Mouse (Mus musculus) forebrain, embryonic 10.5 days (tissue): ENCODE data around the gene Gsk3b. TPM values are rescaled to one million over a fixed set of nuclear protein-coding genes. Genes with fewer than 3 reads are reported as not detected.
"Not testable (repeated sequence)": the region's sequence is repeated elsewhere in the genome, so short reads cannot be mapped to it uniquely, and the experiment has no call there.

Experiments
- DNase-seq: peaks from one replicate; pipeline ENCODE4 v3.0.0-alpha.2; 2017; ENCODE audit warnings: low spot score; ENCODE audit errors: extremely low spot score
- H3K27ac ChIP-seq: fragments of 300-500 bp; sonication (generic); 2 replicates; pipeline ENCODE4 v1.5.1; 2016; ENCODE audit warnings: mild to moderate bottlenecking
- H3K27me3 ChIP-seq: fragments of 300-500 bp; sonication (generic); 2 replicates; pipeline ENCODE4 v1.6.1; 2016; ENCODE audit warnings: mild to moderate bottlenecking; ENCODE audit not compliant: poor library complexity, severe bottlenecking
- H3K36me3 ChIP-seq: fragments of 300-500 bp; sonication (generic); replicated peaks from 2 replicates; pipeline ENCODE4 v1.6.1; 2016; ENCODE audit warnings: mild to moderate bottlenecking, moderate library complexity
- H3K4me1 ChIP-seq: fragments of 300-500 bp; sonication (generic); 2 replicates; pipeline ENCODE4 v1.6.1; 2016
- H3K4me3 ChIP-seq: fragments of 300-500 bp; sonication (generic); 2 replicates; pipeline ENCODE4 v1.5.1; 2016; ENCODE audit warnings: mild to moderate bottlenecking, moderate library complexity
- H3K9me3 ChIP-seq: fragments of 300-500 bp; sonication (generic); 2 replicates; pipeline ENCODE4 v1.6.1; 2016; ENCODE audit warnings: mild to moderate bottlenecking, moderate library complexity
- WGBS: fragments of 180-500 bp; shearing (Covaris S2); methylation state at CpG from one replicate; pipeline ENCODE4 v1.1.7; 2016; 5-methylcytosine and 5-hydroxymethylcytosine counted together
- polyA plus RNA-seq: library from polyadenylated mRNA; unstranded; fragments of >200 nt; fragmentation: Nextera tagmentation; extraction: Ambion mirVana; gene quantifications from 2 replicates; pipeline ENCODE4 v1.2.1, GENCODE M21; 2016

Gsk3b gene
- 64.3 and 65.8 TPM in 2 replicates for polyA plus RNA-seq

- H3K36me3 ChIP-seq, result peaks cover 3% of the 10 kb centered on the region
- under 1% methylated on average over 69 of the region's 69 CpGs for WGBS
- DNase-seq, result peak; percentile 100
- peaks cover 27% of the 10 kb centered on the region for H3K4me1 ChIP-seq
- peak within 1 kb of the TSS; percentile 99 for H3K27ac ChIP-seq
- no peaks in the 10 kb centered on the region for H3K9me3 ChIP-seq
- peak within 1 kb of the TSS; percentile 98 for H3K4me3 ChIP-seq
- no peaks in the 10 kb centered on the region for H3K27me3 ChIP-seq
These were observed at the start of gene Gsk3b for GRCm38 (mm10) chr16:38088629-38089446. TSS of gene Gsk3b (plus strand) at chr16:38089001.

- H3K9me3 ChIP-seq, result no peaks in the 10 kb centered on the region
- H3K4me1 ChIP-seq, result no peaks in the 10 kb centered on the region
- no peaks in the 10 kb centered on the region for H3K36me3 ChIP-seq
- no peaks in the 10 kb centered on the region for H3K27me3 ChIP-seq
- 96% methylated on average over 1 of the region's 1 CpGs for WGBS
- H3K4me3 ChIP-seq, result no peak overlapping the region
- no peak overlapping the region for H3K27ac ChIP-seq
- no peak for DNase-seq
These were observed 46.6 kb upstream of the Gsk3b start for GRCm38 (mm10) chr16:38042160-38042559.

GRCm38 (mm10) chr16:38044551-38044950, 44.2 kb upstream of the Gsk3b start:
- Histone ChIP-seq H3K27me3 (no peaks in the 10 kb centered on the region), H3K27ac (no peak overlapping the region), H3K9me3 (no peaks in the 10 kb centered on the region), H3K4me1 (no peaks in the 10 kb centered on the region), H3K4me3 (no peak overlapping the region), H3K36me3 (no peaks in the 10 kb centered on the region)
- 92% methylated on average over 5 of the region's 5 CpGs for whole genome bisulfite sequencing
- no peak for DNase-seq

GRCm38 (mm10) chr16:38047781-38048558, 40.8 kb upstream of the Gsk3b start:
- Histone ChIP-seq H3K27me3 (no peaks in the 10 kb centered on the region), H3K9me3 (no peaks in the 10 kb centered on the region), H3K27ac (no peak overlapping the region), H3K36me3 (no peaks in the 10 kb centered on the region), H3K4me3 (no peak overlapping the region), H3K4me1 (no peaks in the 10 kb centered on the region)
- no peak for DNase-seq
- WGBS, result 79% methylated on average over 23 of the region's 23 CpGs

GRCm38 (mm10) chr16:38057898-38058297, 30.9 kb upstream of the Gsk3b start:
- no peaks in the 10 kb centered on the region for H3K4me1 ChIP-seq
- no peaks in the 10 kb centered on the region for H3K9me3 ChIP-seq
- H3K27me3 ChIP-seq, result no peaks in the 10 kb centered on the region
- no peak overlapping the region for H3K27ac ChIP-seq
- 98% methylated on average over 1 of the region's 1 CpGs for WGBS
- H3K4me3 ChIP-seq, result no peak overlapping the region
- DNase-seq, result no peak
- H3K36me3 ChIP-seq, result no peaks in the 10 kb centered on the region

- no peak overlapping the region for H3K27ac ChIP-seq
- no peak for DNase-seq
- H3K9me3 ChIP-seq, result no peaks in the 10 kb centered on the region
- H3K4me3 ChIP-seq, result no peak overlapping the region
- H3K27me3 ChIP-seq, result no peaks in the 10 kb centered on the region
- H3K4me1 ChIP-seq, result no peaks in the 10 kb centered on the region
- 78% methylated on average over 3 of the region's 3 CpGs for WGBS
- no peaks in the 10 kb centered on the region for H3K36me3 ChIP-seq
These were observed 30.0 kb upstream of the Gsk3b start for GRCm38 (mm10) chr16:38058836-38059235.

- no peaks in the 10 kb centered on the region for H3K4me1 ChIP-seq
- H3K4me3 ChIP-seq, result no peak overlapping the region
- no peaks in the 10 kb centered on the region for H3K27me3 ChIP-seq
- H3K36me3 ChIP-seq, result no peaks in the 10 kb centered on the region
- no peak for DNase-seq
- no peaks in the 10 kb centered on the region for H3K9me3 ChIP-seq
- no peak overlapping the region for H3K27ac ChIP-seq
- 88% methylated on average over 4 of the region's 4 CpGs for WGBS
These were observed 29.2 kb upstream of the Gsk3b start for GRCm38 (mm10) chr16:38059631-38060030.

- not testable (repeated sequence) for H3K36me3 ChIP-seq
- 94% methylated on average over 1 of the region's 5 CpGs for WGBS
These were observed 14.8 kb upstream of the Gsk3b start for GRCm38 (mm10) chr16:38073859-38074631.

GRCm38 (mm10) chr16:38080201-38080600, 8.6 kb upstream of the Gsk3b start:
- DNase-seq, result no peak
- 71% methylated on average over 1 of the region's 1 CpGs for WGBS
- no peak overlapping the region for H3K27ac ChIP-seq
- H3K4me3 ChIP-seq, result no peak overlapping the region
- H3K4me1 ChIP-seq, result no peaks in the 10 kb centered on the region
- no peaks in the 10 kb centered on the region for H3K9me3 ChIP-seq
- no peaks in the 10 kb centered on the region for H3K36me3 ChIP-seq
- H3K27me3 ChIP-seq, result no peaks in the 10 kb centered on the region

More at GRCm38 (mm10) chr16:38073859-38074631, 14.8 kb upstream of the Gsk3b start:
- not testable (repeated sequence) for H3K4me1 ChIP-seq, DNase-seq, H3K4me3 ChIP-seq, H3K27ac ChIP-seq, H3K27me3 ChIP-seq
- H3K9me3 ChIP-seq, result peaks cover 25% of the 10 kb centered on the region

GRCm38 (mm10) chr16:38087231-38087630, 1.6 kb upstream of the Gsk3b start:
- DNase-seq, result no peak
- H3K4me1 ChIP-seq, result peaks cover 13% of the 10 kb centered on the region
- peak overlapping the region; percentile 99 for H3K27ac ChIP-seq
- no peaks in the 10 kb centered on the region for H3K27me3 ChIP-seq
- H3K36me3 ChIP-seq, result no peaks in the 10 kb centered on the region
- 39% methylated on average over 10 of the region's 10 CpGs for WGBS
- no peaks in the 10 kb centered on the region for H3K9me3 ChIP-seq
- peak overlapping the region; percentile 98 for H3K4me3 ChIP-seq

GRCm38 (mm10) chr16:38087645-38088125, 1.1 kb upstream of the Gsk3b start:
- 4% methylated on average over 11 of the region's 11 CpGs for WGBS
- Histone ChIP-seq H3K36me3 (no peaks in the 10 kb centered on the region), H3K27me3 (no peaks in the 10 kb centered on the region), H3K4me1 (peaks cover 17% of the 10 kb centered on the region), H3K27ac (peak overlapping the region; percentile 99), H3K4me3 (peak overlapping the region; percentile 98), H3K9me3 (no peaks in the 10 kb centered on the region)
- DNase-seq, result no peak

GRCm38 (mm10) chr16:38088126-38088628, 624 bp upstream of the Gsk3b start:
- Histone ChIP-seq H3K4me3 (peak overlapping the region; percentile 98), H3K9me3 (no peaks in the 10 kb centered on the region), H3K4me1 (peaks cover 22% of the 10 kb centered on the region), H3K27me3 (no peaks in the 10 kb centered on the region), H3K36me3 (no peaks in the 10 kb centered on the region; the same call in 1 of the 2 replicates), H3K27ac (peak overlapping the region; percentile 99)
- WGBS, result under 1% methylated on average over 40 of the region's 40 CpGs
- peak; percentile 87 for DNase-seq
